In the genomic region with DNA sequence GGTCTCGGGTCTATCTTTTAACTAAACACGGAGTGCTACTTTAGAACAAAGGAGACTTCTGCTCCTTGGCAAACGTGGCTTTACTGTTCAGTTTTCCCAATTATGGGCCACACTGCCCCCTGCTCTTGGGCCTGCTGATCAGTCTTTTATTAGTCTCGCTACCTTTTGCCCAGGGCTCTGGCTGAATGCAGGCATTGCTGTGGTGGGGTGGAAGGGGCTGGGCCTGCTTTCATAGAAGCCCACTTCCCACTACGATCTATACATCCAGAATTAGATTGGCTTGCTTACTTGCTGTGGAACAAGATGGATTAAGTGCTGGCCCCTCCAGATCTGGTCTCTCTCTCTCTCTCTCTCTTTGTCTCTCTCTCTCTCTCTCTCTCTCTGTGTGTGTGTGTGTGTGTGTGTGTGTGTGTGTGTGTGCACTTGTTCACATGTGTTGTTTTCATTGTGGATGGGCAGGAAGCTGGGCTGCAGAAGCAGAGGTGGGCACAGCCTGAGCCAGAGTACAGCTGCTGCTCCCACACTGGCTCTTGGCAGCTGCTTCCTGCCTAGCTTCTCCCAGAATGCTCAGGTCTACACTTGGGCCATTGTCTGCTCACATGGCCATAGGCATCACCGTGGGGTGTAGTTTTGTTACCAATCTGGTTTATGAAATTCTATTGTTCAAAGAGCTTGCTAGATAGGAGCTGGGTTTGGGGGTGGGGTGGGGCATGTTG, we compare ENCODE assay signal across 12 mouse cellular contexts.
DNase-seq lines count a peak whose midpoint lies in the region; ATAC-seq and TF ChIP-seq lines count a peak whose summit lies in the region.
"Had no signal": no experiment of that assay in that cellular context is flagged by ENCODE, and none has a peak within 500 bp of the region (broad histone marks: within the 10 kb centered on the region; RNA-seq: fewer than 3 reads in every experiment).

No protein-coding gene starts in this region.

- H3K4me2 ChIP-seq in embryonic facial prominence, embryonic 14.5 days (ENCODE audit: low read depth, low read length) = no peak overlapping the region
- H3K4me2 ChIP-seq in forebrain, embryonic 12.5 days = no peak overlapping the region
- H3K4me2 ChIP-seq in hindbrain, postnatal 0 days (ENCODE audit: low read depth, low read length) = no peak overlapping the region
- no peak overlapping the region for H3K4me2 ChIP-seq in neural tube, embryonic 15.5 days

- no peak for TF ChIP-seq CTCF in hindbrain, postnatal 0 days (IDR thresholded peaks at IDR 0.05; ENCODE audit: low read depth)

- peak; percentile 45 for DNase-seq in embryonic facial prominence, embryonic 14.5 days (ENCODE audit: low spot score)
- no peak for DNase-seq in hindbrain, postnatal 0 days (ENCODE audit: low spot score)
- no peak for DNase-seq in T-cell, adult 2 months (ENCODE audit: low spot score)
- no peak for DNase-seq in frontal cortex, postnatal 10 days (ENCODE audit: low spot score in 2 of 2)
- DNase-seq in gastrocnemius, postnatal 10 days = no peak
- no peak for DNase-seq in testis, postnatal 10 days (ENCODE audit: low spot score)
- DNase-seq: cerebellum, postnatal 25 days; heart, adult 2 months; heart, postnatal 4 days; kidney, postnatal 10 days had no signal

- H3K4me1 ChIP-seq in embryonic facial prominence, embryonic 14.5 days (ENCODE audit: control insufficient read depth, insufficient read depth, low read length) = no peaks in the 10 kb centered on the region
- H3K4me1 ChIP-seq in forebrain, embryonic 12.5 days = peaks cover 16% of the 10 kb centered on the region; the same call in 1 of the 2 replicates
- H3K4me1 ChIP-seq in hindbrain, postnatal 0 days (ENCODE audit: insufficient read depth, low read length) = peaks cover 8% of the 10 kb centered on the region; the same call in 1 of the 2 replicates
- H3K4me1 ChIP-seq in neural tube, embryonic 15.5 days = peaks cover 11% of the 10 kb centered on the region

- no peaks in the 10 kb centered on the region for H3K9me3 ChIP-seq in embryonic facial prominence, embryonic 14.5 days (ENCODE audit: control insufficient read depth, low read length)
- no peaks in the 10 kb centered on the region for H3K9me3 ChIP-seq in forebrain, embryonic 12.5 days
- H3K9me3 ChIP-seq in hindbrain, postnatal 0 days (ENCODE audit: low read length) = no peaks in the 10 kb centered on the region
- H3K9me3 ChIP-seq in neural tube, embryonic 15.5 days (replicated peaks) = no peaks in the 10 kb centered on the region

- no peaks in the 10 kb centered on the region for H3K36me3 ChIP-seq in embryonic facial prominence, embryonic 14.5 days (ENCODE audit: control insufficient read depth, insufficient read depth, low read length)
- H3K36me3 ChIP-seq in forebrain, embryonic 12.5 days (replicated peaks) = no peaks in the 10 kb centered on the region
- no peaks in the 10 kb centered on the region for H3K36me3 ChIP-seq in hindbrain, postnatal 0 days (ENCODE audit: insufficient read depth, low read length)
- H3K36me3 ChIP-seq in neural tube, embryonic 15.5 days = no peaks in the 10 kb centered on the region

- WGBS in embryonic facial prominence, embryonic 14.5 days = 61% methylated on average over 6 of the region's 6 CpGs
- 27% methylated on average over 6 of the region's 6 CpGs for WGBS in forebrain, embryonic 12.5 days
- WGBS in hindbrain, postnatal 0 days = 41% methylated on average over 6 of the region's 6 CpGs
- 43% methylated on average over 6 of the region's 6 CpGs for WGBS in neural tube, embryonic 15.5 days

- no peaks in the 10 kb centered on the region for H3K27me3 ChIP-seq in embryonic facial prominence, embryonic 14.5 days (replicated peaks; ENCODE audit: control insufficient read depth, insufficient read depth, low read length)
- no peaks in the 10 kb centered on the region for H3K27me3 ChIP-seq in forebrain, embryonic 12.5 days
- H3K27me3 ChIP-seq in hindbrain, postnatal 0 days (ENCODE audit: insufficient read depth, low read length) = no peaks in the 10 kb centered on the region
- no peaks in the 10 kb centered on the region for H3K27me3 ChIP-seq in neural tube, embryonic 15.5 days (replicated peaks)

- no peak overlapping the region for H3K4me3 ChIP-seq in embryonic facial prominence, embryonic 14.5 days (ENCODE audit: low read depth, low read length)
- H3K4me3 ChIP-seq in forebrain, embryonic 12.5 days (replicated peaks) = no peak overlapping the region
- H3K4me3 ChIP-seq in hindbrain, postnatal 0 days (ENCODE audit: low read length) = no peak overlapping the region
- H3K4me3 ChIP-seq in neural tube, embryonic 15.5 days (replicated peaks) = no peak overlapping the region
- H3K4me3 ChIP-seq: heart, adult 2 months had no signal

- no peak overlapping the region for H3K27ac ChIP-seq in embryonic facial prominence, embryonic 14.5 days (replicated peaks; ENCODE audit: low read depth, low read length)
- H3K27ac ChIP-seq in forebrain, embryonic 12.5 days = peak overlapping the region; percentile 47; the same call in 1 of the 2 replicates
- no peak overlapping the region for H3K27ac ChIP-seq in hindbrain, postnatal 0 days
- H3K27ac ChIP-seq in neural tube, embryonic 15.5 days (replicated peaks) = peak overlapping the region; percentile 18; the same call in 1 of the 2 replicates
- H3K27ac ChIP-seq: heart, adult 2 months had no signal

- no peak for ATAC-seq in embryonic facial prominence, embryonic 14.5 days (ENCODE audit: low read depth)
- peak; percentile 55; the same call in 1 of the 2 replicates for ATAC-seq in forebrain, embryonic 12.5 days (ENCODE audit: low FRiP score)
- peak; percentile 47; the same call in 1 of the 2 replicates for ATAC-seq in hindbrain, postnatal 0 days
- ATAC-seq in neural tube, embryonic 15.5 days (ENCODE audit: low FRiP score) = peak; percentile 41; the same call in 1 of the 2 replicates

- no peak overlapping the region for H3K9ac ChIP-seq in embryonic facial prominence, embryonic 14.5 days (ENCODE audit: low read depth, low read length)
- H3K9ac ChIP-seq in forebrain, embryonic 12.5 days = no peak overlapping the region
- H3K9ac ChIP-seq in hindbrain, postnatal 0 days (replicated peaks; ENCODE audit: low read length) = no peak overlapping the region
- no peak overlapping the region for H3K9ac ChIP-seq in neural tube, embryonic 15.5 days (replicated peaks)

Comparison
In these comparisons a context has a peak if more than half of its experiments do, and no peak if none do; other contexts are left out.
1. H3K27ac ChIP-seq: peak in forebrain, embryonic 12.5 days (single experiment) and neural tube, embryonic 15.5 days (single experiment); none in embryonic facial prominence, embryonic 14.5 days (single experiment) and hindbrain, postnatal 0 days (single experiment).